8 mouse cellular contexts compared by ENCODE assay signal in genomic region chr19:3743851-3744512, GRCm38 (mm10). TPM values are rescaled to one million over a fixed set of nuclear protein-coding genes. Genes with fewer than 3 reads are reported as not detected.
DNase-seq lines count a peak whose midpoint lies in the region; ATAC-seq lines count a peak whose summit lies in the region.

No protein-coding gene starts in this region.

- H3K36me3 ChIP-seq in forebrain, embryonic 15.5 days: no peaks in the 10 kb centered on the region
- H3K36me3 ChIP-seq in hindbrain, embryonic 12.5 days: no peaks in the 10 kb centered on the region

- H3K27me3 ChIP-seq in forebrain, embryonic 15.5 days: no peaks in the 10 kb centered on the region
- no peaks in the 10 kb centered on the region for H3K27me3 ChIP-seq in hindbrain, embryonic 12.5 days

- 3% methylated on average over 13 of the region's 13 CpGs for WGBS in forebrain, embryonic 15.5 days
- 7% methylated on average over 13 of the region's 13 CpGs for WGBS in hindbrain, embryonic 12.5 days

- H3K4me2 ChIP-seq in forebrain, embryonic 15.5 days (replicated peaks): peak overlapping the region; percentile 80
- peak overlapping the region; percentile 63 for H3K4me2 ChIP-seq in hindbrain, embryonic 12.5 days (replicated peaks)

- ATAC-seq in cerebellum, adult (ENCODE audit: insufficient number of reproducible peaks, low FRiP score, low TSS enrichment): peak; percentile 64; the same call in 1 of the 2 replicates
- ATAC-seq in forebrain, embryonic 15.5 days (replicated peaks): peak; percentile 81
- peak; percentile 71; the same call in 1 of the 2 replicates for ATAC-seq in hindbrain, embryonic 12.5 days (ENCODE audit: low FRiP score)
- no peak for ATAC-seq in monocyte, adult 5-6 weeks (replicated peaks; ENCODE audit: insufficient number of reproducible peaks, low FRiP score, low TSS enrichment, poor library complexity, severe bottlenecking)

- peak; percentile 49 for DNase-seq in NIH3T3 (ENCODE audit: low read depth)
- peak; percentile 66 to 67 for DNase-seq in layer of hippocampus, postnatal 10 days (ENCODE audit: low spot score in 2 of 2)
- DNase-seq in lung, postnatal 10 days: peak; percentile 76
- DNase-seq in retina, postnatal 1 day: peak; percentile 86

- H3K4me1 ChIP-seq in forebrain, embryonic 15.5 days: peaks cover 21% of the 10 kb centered on the region
- peaks cover 9% of the 10 kb centered on the region for H3K4me1 ChIP-seq in hindbrain, embryonic 12.5 days

- H3K27ac ChIP-seq in forebrain, embryonic 15.5 days (replicated peaks): peak overlapping the region; percentile 95
- H3K27ac ChIP-seq in hindbrain, embryonic 12.5 days: peak overlapping the region; percentile 88

- peak overlapping the region; percentile 60 for H3K4me3 ChIP-seq in forebrain, embryonic 15.5 days
- H3K4me3 ChIP-seq in hindbrain, embryonic 12.5 days: peak overlapping the region; percentile 42

- H3K9ac ChIP-seq in forebrain, embryonic 15.5 days (replicated peaks): peak overlapping the region; percentile 83
- H3K9ac ChIP-seq in hindbrain, embryonic 12.5 days: peak overlapping the region; percentile 68

- no peaks in the 10 kb centered on the region for H3K9me3 ChIP-seq in forebrain, embryonic 15.5 days
- H3K9me3 ChIP-seq in hindbrain, embryonic 12.5 days (replicated peaks): peaks cover 6% of the 10 kb centered on the region; the same call in 1 of the 2 replicates

RNA-seq across cellular contexts. Expression of gene Kmt5b, which starts 23.2 kb away (rescaled TPM):
- polyA plus RNA-seq in forebrain, embryonic 15.5 days (2015; fragmentation: Nextera tagmentation; extraction: Ambion mirVana): 52.3 and 62.9 TPM in 2 replicates
- 59.3 and 70.8 TPM in 2 replicates for polyA plus RNA-seq in hindbrain, embryonic 12.5 days (2016; fragmentation: Nextera tagmentation; extraction: Ambion mirVana)
- total RNA-seq in layer of hippocampus, postnatal 10 days (2021): 10 to 100 TPM; 72.9 to 76.9 TPM
- 103 to 126 TPM (median 109 TPM) in 3 replicates for total RNA-seq in monocyte, adult 5-6 weeks (2017)

RNA-seq across cellular contexts. Expression of gene 1810055G02Rik, which starts 35.9 kb away (rescaled TPM):
- 31.3 and 35.1 TPM in 2 replicates for polyA plus RNA-seq in forebrain, embryonic 15.5 days (2015; fragmentation: Nextera tagmentation; extraction: Ambion mirVana)
- polyA plus RNA-seq in hindbrain, embryonic 12.5 days (2016; fragmentation: Nextera tagmentation; extraction: Ambion mirVana): 37.3 and 37.5 TPM in 2 replicates
- total RNA-seq in layer of hippocampus, postnatal 10 days (2021): 10 to 100 TPM; 25.4 to 39.3 TPM
- total RNA-seq in monocyte, adult 5-6 weeks (2017): 3.8 to 9.4 TPM (median 9.1 TPM) in 3 replicates

RNA-seq across cellular contexts. Expression of gene Lrp5, which starts 57.6 kb away (rescaled TPM):
- 2.3 TPM in 2 replicates for polyA plus RNA-seq in forebrain, embryonic 15.5 days (2015; fragmentation: Nextera tagmentation; extraction: Ambion mirVana)
- 3.8 and 4.0 TPM in 2 replicates for polyA plus RNA-seq in hindbrain, embryonic 12.5 days (2016; fragmentation: Nextera tagmentation; extraction: Ambion mirVana)
- 10 to 100 TPM; 13.3 to 14.3 TPM for total RNA-seq in layer of hippocampus, postnatal 10 days (2021)
- total RNA-seq in monocyte, adult 5-6 weeks (2017): 10.1 to 17.6 TPM (median 14.0 TPM) in 3 replicates
